In the genomic region with DNA sequence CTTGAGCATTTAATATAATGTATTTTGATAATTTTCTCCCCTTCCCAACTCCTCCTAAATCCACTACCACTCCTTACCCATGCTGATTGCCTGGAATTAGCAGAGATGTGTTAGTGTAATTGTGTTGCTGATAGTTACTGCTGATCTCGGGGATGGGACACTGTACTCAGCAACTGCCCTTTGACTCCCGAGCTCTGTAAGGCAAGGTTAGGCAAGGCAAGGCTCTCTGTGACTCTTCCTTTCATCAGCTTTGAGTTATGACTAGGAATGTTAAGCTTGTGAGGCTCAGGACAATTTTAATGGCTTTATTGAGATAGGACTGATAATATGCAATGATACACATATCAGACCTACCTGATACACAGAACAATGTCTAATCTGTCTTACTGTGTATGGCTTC, we compare ENCODE assay signal across 21 mouse cellular contexts. TPM values are rescaled to one million over a fixed set of nuclear protein-coding genes. Genes with fewer than 3 reads are reported as not detected.
DNase-seq lines count a peak whose midpoint lies in the region; ATAC-seq and TF ChIP-seq lines count a peak whose summit lies in the region.
"Had no signal": no experiment of that assay in that cellular context is flagged by ENCODE, and none has a peak within 500 bp of the region (broad histone marks: within the 10 kb centered on the region; RNA-seq: fewer than 3 reads in every experiment).

No protein-coding gene starts in this region.

- H3K4me1 ChIP-seq in intestine, embryonic 15.5 days (replicated peaks) = 0 out of 2 replicates have a peak, but pooled peaks cover 2% of the 10 kb centered on the region
- no peaks in the 10 kb centered on the region for H3K4me1 ChIP-seq in intestine, embryonic 16.5 days (ENCODE audit: control insufficient read depth, insufficient read depth, low read length)
- no peaks in the 10 kb centered on the region for H3K4me1 ChIP-seq in intestine, postnatal 0 days (replicated peaks; ENCODE audit: control insufficient read depth, insufficient read depth, low read length)
- H3K4me1 ChIP-seq in neural tube, embryonic 15.5 days = no peaks in the 10 kb centered on the region; the same call in 1 of the 2 replicates

- no peaks in the 10 kb centered on the region for H3K27me3 ChIP-seq in intestine, embryonic 15.5 days (replicated peaks)
- no peaks in the 10 kb centered on the region for H3K27me3 ChIP-seq in intestine, embryonic 16.5 days (replicated peaks; ENCODE audit: control insufficient read depth, insufficient read depth, low read length)
- H3K27me3 ChIP-seq in intestine, postnatal 0 days (replicated peaks; ENCODE audit: control insufficient read depth, insufficient read depth, low read length) = no peaks in the 10 kb centered on the region
- no peaks in the 10 kb centered on the region for H3K27me3 ChIP-seq in neural tube, embryonic 15.5 days (replicated peaks)
- H3K27me3 ChIP-seq: CH12.LX, Patski had no signal

- H3K9me3 ChIP-seq in intestine, embryonic 15.5 days = no peaks in the 10 kb centered on the region
- H3K9me3 ChIP-seq in intestine, embryonic 16.5 days (ENCODE audit: control insufficient read depth, low read length) = no peaks in the 10 kb centered on the region
- no peaks in the 10 kb centered on the region for H3K9me3 ChIP-seq in intestine, postnatal 0 days (ENCODE audit: control insufficient read depth)
- no peaks in the 10 kb centered on the region for H3K9me3 ChIP-seq in neural tube, embryonic 15.5 days (replicated peaks)
- H3K9me3 ChIP-seq: G1E had no signal

- no peak for TF ChIP-seq CTCF in intestine, postnatal 0 days (IDR thresholded peaks at IDR 0.05; ENCODE audit: low read depth)

- no peak overlapping the region for H3K4me3 ChIP-seq in intestine, embryonic 15.5 days (replicated peaks)
- no peak overlapping the region for H3K4me3 ChIP-seq in intestine, embryonic 16.5 days (ENCODE audit: low read length)
- H3K4me3 ChIP-seq in intestine, postnatal 0 days (ENCODE audit: low read depth, low read length) = no peak overlapping the region
- H3K4me3 ChIP-seq in neural tube, embryonic 15.5 days (replicated peaks) = no peak overlapping the region

- no peaks in the 10 kb centered on the region for H3K36me3 ChIP-seq in intestine, embryonic 15.5 days
- no peaks in the 10 kb centered on the region for H3K36me3 ChIP-seq in intestine, embryonic 16.5 days (ENCODE audit: control insufficient read depth, insufficient read depth, low read length)
- H3K36me3 ChIP-seq in intestine, postnatal 0 days (ENCODE audit: control insufficient read depth, insufficient read depth) = no peaks in the 10 kb centered on the region
- peaks cover 5% of the 10 kb centered on the region; the same call in 1 of the 2 replicates for H3K36me3 ChIP-seq in neural tube, embryonic 15.5 days

- DNase-seq in thymus, postnatal 14 days = no peak
- no peak for DNase-seq in adrenal gland, adult 2 months
- DNase-seq: adrenal gland, adult 8-10 months; adrenal gland, postnatal 10 days; adrenal gland, postnatal 14 days; adrenal gland, postnatal 25 days; adrenal gland, postnatal 36 days; B cell, adult 2 months; cerebellum, adult 11 months; cerebellum, adult 11-12 months; cerebellum, adult 18-20 months; cerebellum, adult 2 months had no signal

- H3K4me2 ChIP-seq in intestine, embryonic 15.5 days (replicated peaks) = no peak overlapping the region
- no peak overlapping the region for H3K4me2 ChIP-seq in intestine, embryonic 16.5 days (ENCODE audit: low read depth, low read length)
- H3K4me2 ChIP-seq in intestine, postnatal 0 days (replicated peaks; ENCODE audit: low read depth) = no peak overlapping the region
- H3K4me2 ChIP-seq in neural tube, embryonic 15.5 days = no peak overlapping the region

- ATAC-seq in intestine, embryonic 15.5 days = peak; percentile 66
- peak; percentile 73 for ATAC-seq in intestine, embryonic 16.5 days
- ATAC-seq in intestine, postnatal 0 days = peak; percentile 76
- ATAC-seq in neural tube, embryonic 15.5 days (ENCODE audit: low FRiP score) = no peak
- ATAC-seq: activated CD4-positive, CD25-positive, alpha-beta regulatory T cell, adult 4 months; CD4-positive, CD25-positive, alpha-beta regulatory T cell, adult 4 months; Patski had no signal

- H3K27ac ChIP-seq in intestine, embryonic 15.5 days = no peak overlapping the region
- no peak overlapping the region for H3K27ac ChIP-seq in intestine, embryonic 16.5 days (ENCODE audit: low read length)
- H3K27ac ChIP-seq in intestine, postnatal 0 days (ENCODE audit: low read depth, low read length) = no peak overlapping the region
- H3K27ac ChIP-seq in neural tube, embryonic 15.5 days (replicated peaks) = no peak overlapping the region

- H3K9ac ChIP-seq in intestine, embryonic 15.5 days = no peak overlapping the region
- H3K9ac ChIP-seq in intestine, embryonic 16.5 days (ENCODE audit: low read depth, low read length) = no peak overlapping the region
- no peak overlapping the region for H3K9ac ChIP-seq in intestine, postnatal 0 days (ENCODE audit: low read depth, low read length)
- H3K9ac ChIP-seq in neural tube, embryonic 15.5 days (replicated peaks) = no peak overlapping the region

- WGBS in intestine, embryonic 15.5 days = 53% methylated on average over 2 of the region's 2 CpGs
- WGBS in intestine, embryonic 16.5 days = 56% methylated on average over 2 of the region's 2 CpGs
- 22% methylated on average over 2 of the region's 2 CpGs for WGBS in intestine, postnatal 0 days
- 82% methylated on average over 2 of the region's 2 CpGs for WGBS in neural tube, embryonic 15.5 days

RNA-seq across cellular contexts. Expression of gene Tdrd3, which starts 56.3 kb away (rescaled TPM):
- polyA plus RNA-seq in intestine, embryonic 15.5 days (2015; fragmentation: Nextera tagmentation; extraction: Ambion mirVana) = 19.4 and 22.3 TPM in 2 replicates
- polyA plus RNA-seq in intestine, embryonic 16.5 days (2015; fragmentation: Nextera tagmentation; extraction: Ambion mirVana) = 14.0 and 14.4 TPM in 2 replicates
- 8.6 and 8.7 TPM in 2 replicates for polyA plus RNA-seq in intestine, postnatal 0 days (2015; fragmentation: Nextera tagmentation; extraction: Ambion mirVana)
- polyA plus RNA-seq in neural tube, embryonic 15.5 days (2015; fragmentation: Nextera tagmentation; extraction: Ambion mirVana) = 36.8 and 38.0 TPM in 2 replicates
- 10 to 100 TPM; 33.6 to 37.7 TPM for total RNA-seq in adrenal gland, adult 2 months (2021)
- polyA plus RNA-seq in adrenal gland, adult 2 months (2012; rRNA removed) = 0.51 and 0.66 TPM in 2 replicates
